Mouse (Mus musculus) frontal cortex, postnatal 10 days (tissue): ENCODE results near the gene Nutm2.
"Not testable (repeated sequence)": the region's sequence is repeated elsewhere in the genome, so short reads cannot be mapped to it uniquely, and the experiment has no call there.

ENCODE experiments used
- DNase-seq, 2 experiments: peaks; one replicate each; pipeline ENCODE4 v3.0.0; 2022; ENCODE audit warnings: low spot score in 2 of 2, mixed read lengths in 1 of 2

Nutm2 gene

GRCm38 (mm10) chr13:50467007-50467406 lies at the start of gene Nutm2:
Gene Nutm2 (plus strand): TSS chr13:50467307.
- no peak for DNase-seq

GRCm38 (mm10) chr13:50417389-50418183 lies 49.5 kb upstream of the Nutm2 start, which contains the start of gene Fbxw17:
Gene Fbxw17 (plus strand): TSS chr13:50417864.
- DNase-seq = peak; percentile 66 to 76

- DNase-seq = no peak
These were observed 48.7 kb upstream of the Nutm2 start for GRCm38 (mm10) chr13:50418421-50418820.

GRCm38 (mm10) chr13:50423625-50424209 lies 43.4 kb upstream of the Nutm2 start:
- no peak for DNase-seq

- no peak for DNase-seq
These were observed 42.6 kb upstream of the Nutm2 start for GRCm38 (mm10) chr13:50424517-50424916.

GRCm38 (mm10) chr13:50426686-50427085 lies 40.4 kb upstream of the Nutm2 start:
- no peak for DNase-seq

- no peak for DNase-seq
These were observed 23.3 kb upstream of the Nutm2 start, which contains the start of gene Gm47429 for GRCm38 (mm10) chr13:50443812-50444211. Gene Gm47429 (minus strand): TSS chr13:50443912.

- DNase-seq = no peak
These were observed 21.8 kb upstream of the Nutm2 start for GRCm38 (mm10) chr13:50445261-50445660.

- not testable (repeated sequence) for DNase-seq
These were observed 14.8 kb upstream of the Nutm2 start for GRCm38 (mm10) chr13:50452266-50452665.

GRCm38 (mm10) chr13:50453426-50453825 lies 13.7 kb upstream of the Nutm2 start:
- DNase-seq = no peak

GRCm38 (mm10) chr13:50460433-50460832 lies 6.7 kb upstream of the Nutm2 start:
- not testable (repeated sequence) for DNase-seq

- no peak for DNase-seq
These were observed 2.2 kb upstream of the Nutm2 start for GRCm38 (mm10) chr13:50464621-50465562.

GRCm38 (mm10) chr13:50488510-50488909 lies 21.4 kb downstream of the Nutm2 start:
- not testable (repeated sequence) for DNase-seq

- not testable (repeated sequence) for DNase-seq
These were observed 43.6 kb downstream of the Nutm2 start for GRCm38 (mm10) chr13:50510470-50511343.
